Mouse (Mus musculus) stomach, postnatal 0 days (tissue): ENCODE data around the gene Frmpd3.

Source experiments
- CTCF ChIP-seq: IDR thresholded peaks from 2 replicates; pipeline ENCODE4 v1.5.1; 2016; ENCODE audit warnings: antibody characterized with exemption, low read depth, mild to moderate bottlenecking, moderate library complexity
- EP300 ChIP-seq: optimal IDR thresholded peaks from 2 replicates; pipeline ENCODE3; 2016; ENCODE audit warnings: antibody characterized with exemption

DNA sequence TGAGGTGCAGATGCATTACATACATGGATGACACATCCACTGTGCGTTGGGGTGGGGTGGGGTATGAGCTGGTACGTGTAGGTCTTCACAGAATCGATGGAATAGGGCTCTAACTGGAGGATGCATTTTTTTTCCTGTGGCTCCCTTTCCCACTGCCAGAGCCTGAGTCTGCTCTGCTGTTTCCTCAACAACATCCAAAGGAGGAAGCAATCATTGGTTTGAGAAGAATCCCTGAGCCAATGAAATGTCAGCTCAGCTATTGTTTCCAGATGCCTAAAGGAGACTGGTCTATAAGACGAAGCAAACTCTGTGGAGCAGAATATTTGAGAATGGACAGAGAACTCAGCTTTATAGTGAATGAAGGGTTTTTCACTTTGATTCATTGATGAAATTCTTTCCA lies 38.3 kb upstream of the Frmpd3 start:
- no peak for TF ChIP-seq EP300
- no peak for TF ChIP-seq CTCF
